ENCODE assay signal across 8 mouse cellular contexts in the genomic region with DNA sequence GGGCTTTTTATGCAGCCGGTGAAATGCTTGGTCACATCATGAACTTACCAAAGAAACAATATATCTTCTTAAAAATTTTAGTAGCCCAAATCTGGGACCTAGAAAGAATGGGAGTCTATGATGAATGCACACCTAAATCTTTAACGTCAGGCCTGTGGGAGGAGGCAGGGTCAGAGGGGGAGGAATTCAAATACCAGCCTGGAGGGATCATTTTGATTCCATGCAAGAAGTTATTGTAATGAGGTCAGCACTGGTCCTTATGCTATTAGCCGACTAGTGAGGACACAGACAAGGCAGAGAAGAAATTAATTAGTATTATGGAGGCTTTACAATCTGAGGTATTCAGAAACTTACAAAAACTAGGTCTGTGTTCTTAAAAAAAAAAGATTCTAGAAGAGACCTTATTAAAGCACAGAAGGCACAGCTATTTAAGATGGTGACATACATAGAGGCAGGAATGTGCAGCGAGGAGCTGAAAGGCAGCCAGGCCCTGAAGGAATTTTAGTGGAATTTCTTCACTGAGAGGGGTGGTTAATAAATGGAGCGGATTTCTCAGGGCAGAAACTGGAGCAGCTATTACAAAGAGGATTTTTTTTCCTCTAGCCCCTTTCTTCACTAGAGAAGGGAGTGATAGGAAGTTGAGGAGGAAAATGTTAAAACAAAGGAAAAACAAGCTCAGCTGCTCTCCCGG.
DNase-seq lines count a peak whose midpoint lies in the region; ATAC-seq and TF ChIP-seq lines count a peak whose summit lies in the region.

No protein-coding gene starts in this region.

- H3K4me2 ChIP-seq in midbrain, embryonic 14.5 days (ENCODE audit: low read length): no peak overlapping the region
- no peak overlapping the region for H3K4me2 ChIP-seq in midbrain, embryonic 13.5 days (replicated peaks)
- H3K4me2 ChIP-seq in intestine, embryonic 16.5 days (ENCODE audit: low read depth, low read length): no peak overlapping the region
- no peak overlapping the region for H3K4me2 ChIP-seq in stomach, postnatal 0 days (replicated peaks; ENCODE audit: low read depth)
- H3K4me2 ChIP-seq in forebrain, embryonic 13.5 days: no peak overlapping the region

- DNase-seq in frontal cortex, postnatal 14 days (ENCODE audit: low spot score in 2 of 2): no peak
- DNase-seq in midbrain, embryonic 14.5 days: peak; percentile 44
- no peak for DNase-seq in stomach, postnatal 0 days (ENCODE audit: low spot score)
- no peak for DNase-seq in thymus, postnatal 25 days

- H3K9ac ChIP-seq in midbrain, embryonic 14.5 days (replicated peaks; ENCODE audit: low read length): no peak overlapping the region
- no peak overlapping the region for H3K9ac ChIP-seq in midbrain, embryonic 13.5 days (replicated peaks)
- no peak overlapping the region for H3K9ac ChIP-seq in intestine, embryonic 16.5 days (ENCODE audit: low read depth, low read length)
- H3K9ac ChIP-seq in stomach, postnatal 0 days (ENCODE audit: low read length): no peak overlapping the region
- no peak overlapping the region for H3K9ac ChIP-seq in forebrain, embryonic 13.5 days

- TF ChIP-seq CTCF in stomach, postnatal 0 days (IDR thresholded peaks at IDR 0.05; ENCODE audit: low read depth): peak; percentile 30; the same call in 1 of the 2 replicates

- peak; percentile 69 for ATAC-seq in frontal cortex, adult (ENCODE audit: low TSS enrichment)
- no peak for ATAC-seq in midbrain, embryonic 14.5 days (ENCODE audit: low FRiP score, low TSS enrichment)
- ATAC-seq in midbrain, embryonic 13.5 days: no peak
- peak; percentile 48; the same call in 1 of the 2 replicates for ATAC-seq in intestine, embryonic 16.5 days
- ATAC-seq in stomach, postnatal 0 days (ENCODE audit: low FRiP score, low TSS enrichment): no peak
- no peak for ATAC-seq in forebrain, embryonic 13.5 days

- H3K27me3 ChIP-seq in midbrain, embryonic 14.5 days (ENCODE audit: control insufficient read depth, insufficient read depth, low read length): no peaks in the 10 kb centered on the region
- no peaks in the 10 kb centered on the region for H3K27me3 ChIP-seq in midbrain, embryonic 13.5 days
- no peaks in the 10 kb centered on the region for H3K27me3 ChIP-seq in intestine, embryonic 16.5 days (replicated peaks; ENCODE audit: control insufficient read depth, insufficient read depth, low read length)
- H3K27me3 ChIP-seq in stomach, postnatal 0 days (ENCODE audit: control insufficient read depth, insufficient read depth, low read length): no peaks in the 10 kb centered on the region
- H3K27me3 ChIP-seq in forebrain, embryonic 13.5 days: no peaks in the 10 kb centered on the region

- TF ChIP-seq EP300 in stomach, postnatal 0 days (optimal IDR thresholded peaks at IDR 0.05): no peak

- no peak overlapping the region; the same call in 1 of the 2 replicates for H3K27ac ChIP-seq in midbrain, embryonic 14.5 days (replicated peaks; ENCODE audit: low read depth, low read length)
- H3K27ac ChIP-seq in midbrain, embryonic 13.5 days: no peak overlapping the region
- H3K27ac ChIP-seq in intestine, embryonic 16.5 days (ENCODE audit: low read length): no peak overlapping the region; the same call in 1 of the 2 replicates
- no peak overlapping the region for H3K27ac ChIP-seq in stomach, postnatal 0 days (replicated peaks)
- no peak overlapping the region for H3K27ac ChIP-seq in forebrain, embryonic 13.5 days

- H3K36me3 ChIP-seq in midbrain, embryonic 14.5 days (ENCODE audit: control insufficient read depth, insufficient read depth, low read length): no peaks in the 10 kb centered on the region
- no peaks in the 10 kb centered on the region for H3K36me3 ChIP-seq in midbrain, embryonic 13.5 days
- H3K36me3 ChIP-seq in intestine, embryonic 16.5 days (ENCODE audit: control insufficient read depth, insufficient read depth, low read length): no peaks in the 10 kb centered on the region
- H3K36me3 ChIP-seq in stomach, postnatal 0 days (ENCODE audit: control insufficient read depth, insufficient read depth, low read length): no peaks in the 10 kb centered on the region
- H3K36me3 ChIP-seq in forebrain, embryonic 13.5 days (ENCODE audit: poor library complexity, severe bottlenecking): no peaks in the 10 kb centered on the region

- 27% methylated on average over 6 of the region's 6 CpGs for WGBS in midbrain, embryonic 14.5 days
- 21% methylated on average over 6 of the region's 6 CpGs for WGBS in midbrain, embryonic 13.5 days
- WGBS in intestine, embryonic 16.5 days: 29% methylated on average over 6 of the region's 6 CpGs
- WGBS in stomach, postnatal 0 days: 29% methylated on average over 6 of the region's 6 CpGs
- 9% methylated on average over 6 of the region's 6 CpGs for WGBS in forebrain, embryonic 13.5 days

- H3K9me3 ChIP-seq in midbrain, embryonic 14.5 days (ENCODE audit: control insufficient read depth, low read length): no peaks in the 10 kb centered on the region
- no peaks in the 10 kb centered on the region for H3K9me3 ChIP-seq in midbrain, embryonic 13.5 days
- no peaks in the 10 kb centered on the region for H3K9me3 ChIP-seq in intestine, embryonic 16.5 days (ENCODE audit: control insufficient read depth, low read length)
- H3K9me3 ChIP-seq in stomach, postnatal 0 days (ENCODE audit: control insufficient read depth, low read length): no peaks in the 10 kb centered on the region
- no peaks in the 10 kb centered on the region for H3K9me3 ChIP-seq in forebrain, embryonic 13.5 days (replicated peaks)

- no peak overlapping the region for H3K4me3 ChIP-seq in midbrain, embryonic 14.5 days (replicated peaks; ENCODE audit: low read depth, low read length)
- H3K4me3 ChIP-seq in midbrain, embryonic 13.5 days (replicated peaks): no peak overlapping the region
- H3K4me3 ChIP-seq in intestine, embryonic 16.5 days (ENCODE audit: low read length): no peak overlapping the region
- no peak overlapping the region for H3K4me3 ChIP-seq in stomach, postnatal 0 days (ENCODE audit: low read depth, low read length)
- no peak overlapping the region for H3K4me3 ChIP-seq in forebrain, embryonic 13.5 days

- H3K4me1 ChIP-seq in midbrain, embryonic 14.5 days (ENCODE audit: control insufficient read depth, insufficient read depth, low read length): 0 out of 2 replicates have a peak, but pooled peaks cover 2% of the 10 kb centered on the region
- 0 out of 2 replicates have a peak, but pooled peaks cover 4% of the 10 kb centered on the region for H3K4me1 ChIP-seq in midbrain, embryonic 13.5 days (replicated peaks)
- H3K4me1 ChIP-seq in intestine, embryonic 16.5 days (ENCODE audit: control insufficient read depth, insufficient read depth, low read length): peaks cover 3% of the 10 kb centered on the region; the same call in 1 of the 2 replicates
- H3K4me1 ChIP-seq in stomach, postnatal 0 days (replicated peaks; ENCODE audit: control insufficient read depth, insufficient read depth): no peaks in the 10 kb centered on the region
- H3K4me1 ChIP-seq in forebrain, embryonic 13.5 days: peaks cover 10% of the 10 kb centered on the region

Comparison
In these comparisons a context has a peak if more than half of its experiments do, and no peak if none do; other contexts are left out.
1. ATAC-seq: peak in frontal cortex, adult (single experiment) and intestine, embryonic 16.5 days (single experiment); none in midbrain, embryonic 14.5 days (single experiment), midbrain, embryonic 13.5 days (single experiment), stomach, postnatal 0 days (single experiment) and forebrain, embryonic 13.5 days (single experiment).